Mouse (Mus musculus): ENCODE measurements around the gene Olfr5.

GRCm38 (mm10) chr7:6508648-6509047 is 21.9 kb upstream of the Olfr5 start, which contains the start of gene Olfr1348:
- TF ChIP-seq CTCF (conservative IDR thresholded peaks at IDR 0.05; ENCODE audit: low read length) = no peak
- no peak for TF ChIP-seq NANOG (IDR thresholded peaks at IDR 0.05; ENCODE audit: borderline replicate concordance, low read length)
- no peak for TF ChIP-seq POU5F1 (IDR thresholded peaks at IDR 0.05; ENCODE audit: borderline replicate concordance, low read length)
